Mouse (Mus musculus): Measurements from ENCODE around the gene Trim9. TPM values are rescaled to one million over a fixed set of nuclear protein-coding genes. Genes with fewer than 3 reads are reported as not detected.

Gene Trim9
- polyA plus RNA-seq (2012; fragmentation: generic; extraction: Trizol), result under 1 TPM in 1 of 2 experiments, not detected in 1; 0.01 TPM

DNA sequence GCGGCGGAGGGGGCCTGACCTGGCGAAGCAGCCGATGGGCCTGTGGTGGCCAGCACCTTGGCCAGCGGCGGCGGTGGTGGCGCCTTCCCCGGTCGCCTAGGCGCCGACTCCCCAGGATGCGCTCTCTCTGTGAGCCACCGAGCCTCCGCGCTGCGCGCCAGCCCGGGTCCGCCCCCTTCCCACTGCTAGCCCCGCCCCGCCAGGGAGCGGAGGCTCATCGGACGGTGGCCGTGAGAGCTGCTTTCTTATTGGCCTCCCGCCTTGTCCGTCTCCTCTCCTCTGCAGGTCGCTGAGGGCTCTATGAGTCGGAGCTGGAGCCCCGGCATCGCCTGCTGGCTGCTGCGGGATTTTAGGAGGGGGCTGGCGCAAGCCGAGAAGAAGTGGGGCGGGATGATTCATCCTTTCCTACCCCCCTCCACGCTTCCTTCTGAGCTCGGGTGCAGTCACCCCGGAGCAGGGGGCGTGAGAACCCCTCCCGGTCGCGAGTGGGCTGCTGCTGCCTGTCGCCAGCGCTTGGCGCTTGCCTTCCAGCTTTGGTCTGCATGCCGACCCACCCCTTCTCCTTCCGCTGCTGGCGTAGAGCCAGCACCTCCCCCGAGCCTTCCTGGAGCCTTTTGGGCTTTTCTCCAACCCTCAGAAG lies at the start of gene Trim9:
Gene Trim9 (minus strand): TSS at position 413 of the 640 bp plus-strand sequence.

DNA sequence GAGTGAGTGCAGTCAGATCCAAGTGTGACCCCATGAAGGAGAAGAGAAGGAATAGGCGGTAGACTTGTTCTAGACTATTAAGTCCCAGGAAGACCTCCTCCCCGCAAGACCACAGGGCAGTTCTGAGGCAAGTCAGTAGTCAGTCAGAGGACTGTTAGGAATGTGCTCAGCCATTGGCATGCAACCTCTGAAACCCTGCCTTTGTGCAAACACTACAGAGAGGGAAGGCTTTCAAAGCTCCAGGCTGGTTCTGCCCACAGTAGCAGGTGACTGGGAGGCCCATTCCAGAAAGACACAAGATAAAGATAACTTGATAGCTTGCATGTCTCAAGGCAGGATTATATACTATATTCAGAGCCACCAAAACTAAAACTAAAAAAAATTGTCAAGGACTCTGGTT lies 116.1 kb downstream of the Trim9 start, which contains the start of gene Pygl:
Gene Pygl (minus strand): TSS at position 195 of the 400 bp plus-strand sequence.

Other genes with a start within 250 kb of the Trim9 start
- 1 to 10 TPM in 1 of 2 experiments, under 1 TPM in 1; 0.39 to 4.0 TPM for gene Nin, start 233.9 kb downstream of the Trim9 start, polyA plus RNA-seq (2012; fragmentation: generic; extraction: Trizol)
- not detected for gene Abhd12b, start 193.5 kb downstream of the Trim9 start, polyA plus RNA-seq (2012; fragmentation: generic; extraction: Trizol)
- gene Pygl, start 116.1 kb downstream of the Trim9 start, polyA plus RNA-seq (2012; fragmentation: generic; extraction: Trizol), result not detected
- 10 to 100 TPM in 1 of 2 experiments, 1 to 10 TPM in 1; 2.1 to 12.6 TPM for gene Tmx1, start 105.5 kb upstream of the Trim9 start, polyA plus RNA-seq (2012; fragmentation: generic; extraction: Trizol)